Mouse (Mus musculus): Measurements from ENCODE around the gene Fdx1l.

- no peak for TF ChIP-seq CTCF (IDR thresholded peaks at IDR 0.05; ENCODE audit: low read depth)
- TF ChIP-seq EP300 (optimal IDR thresholded peaks at IDR 0.05) = no peak
Measured at GRCm38 (mm10) chr9:21067006-21067684, 6.3 kb downstream of the Fdx1l start, which contains the start of gene Zglp1.
